Mouse (Mus musculus): Measurements from ENCODE around the gene Pigv.

The Pigv gene

GRCm38 (mm10) chr4:133671881-133672844, at the start of gene Pigv:
Gene Pigv, minus strand, starts transcription at chr4:133672647.
- peak; percentile 91 to 92 for DNase-seq (ENCODE audit: low spot score in 2 of 2)

GRCm38 (mm10) chr4:133719791-133720190, 47.3 kb upstream of the Pigv start:
- DNase-seq (ENCODE audit: low spot score in 2 of 2): no peak

- no peak for DNase-seq (ENCODE audit: low spot score in 2 of 2)
Measured at GRCm38 (mm10) chr4:133712755-133713154, 40.3 kb upstream of the Pigv start.

- DNase-seq (ENCODE audit: low spot score in 2 of 2): no peak
Measured at GRCm38 (mm10) chr4:133711307-133712076, 39.0 kb upstream of the Pigv start.

GRCm38 (mm10) chr4:133709395-133709794, 36.9 kb upstream of the Pigv start:
- no peak for DNase-seq (ENCODE audit: low spot score in 2 of 2)

- DNase-seq (ENCODE audit: low spot score in 2 of 2): no peak
Measured at GRCm38 (mm10) chr4:133707464-133707863, 35.0 kb upstream of the Pigv start.

GRCm38 (mm10) chr4:133706956-133707355, 34.5 kb upstream of the Pigv start:
- DNase-seq (ENCODE audit: low spot score in 2 of 2): peak; percentile 50 to 59

GRCm38 (mm10) chr4:133705062-133705461, 32.6 kb upstream of the Pigv start:
- no peak for DNase-seq (ENCODE audit: low spot score in 2 of 2)

GRCm38 (mm10) chr4:133700905-133701368, 28.5 kb upstream of the Pigv start:
- peak; percentile 49 to 59 for DNase-seq (ENCODE audit: low spot score in 2 of 2)

- no peak for DNase-seq (ENCODE audit: low spot score in 2 of 2)
Measured at GRCm38 (mm10) chr4:133695363-133695762, 22.9 kb upstream of the Pigv start.

- DNase-seq (ENCODE audit: low spot score in 2 of 2): no peak
Measured at GRCm38 (mm10) chr4:133690252-133690651, 17.8 kb upstream of the Pigv start.

GRCm38 (mm10) chr4:133688417-133689067, 16.1 kb upstream of the Pigv start:
- peak; percentile 39 for DNase-seq (ENCODE audit: low spot score in 2 of 2)

GRCm38 (mm10) chr4:133687126-133687525, 14.7 kb upstream of the Pigv start:
- no peak for DNase-seq (ENCODE audit: low spot score in 2 of 2)

- DNase-seq (ENCODE audit: low spot score in 2 of 2): no peak
Measured at GRCm38 (mm10) chr4:133686512-133686911, 14.1 kb upstream of the Pigv start.

- no peak for DNase-seq (ENCODE audit: low spot score in 2 of 2)
Measured at GRCm38 (mm10) chr4:133680206-133680786, 7.8 kb upstream of the Pigv start.

GRCm38 (mm10) chr4:133679629-133680028, 7.2 kb upstream of the Pigv start:
- no peak for DNase-seq (ENCODE audit: low spot score in 2 of 2)

GRCm38 (mm10) chr4:133677266-133677665, 4.8 kb upstream of the Pigv start:
- DNase-seq (ENCODE audit: low spot score in 2 of 2): no peak

- DNase-seq (ENCODE audit: low spot score in 2 of 2): no peak
Measured at GRCm38 (mm10) chr4:133676189-133676588, 3.7 kb upstream of the Pigv start.

GRCm38 (mm10) chr4:133675594-133676016, 3.2 kb upstream of the Pigv start:
- DNase-seq (ENCODE audit: low spot score in 2 of 2): peak; percentile 40 to 41

GRCm38 (mm10) chr4:133674331-133674695, 1.9 kb upstream of the Pigv start:
- no peak for DNase-seq (ENCODE audit: low spot score in 2 of 2)

GRCm38 (mm10) chr4:133673666-133674330, 1.4 kb upstream of the Pigv start:
- DNase-seq (ENCODE audit: low spot score in 2 of 2): peak in 1 of 2 experiments; percentile 53
